Mouse (Mus musculus) bone marrow, adult 2 months (tissue): ENCODE results near the gene Naxd.

Source experiments
- CTCF ChIP-seq: fragments of 200-500 bp; IDR thresholded peaks from 2 replicates; pipeline ENCODE4 v1.5.1; 2011; ENCODE audit warnings: low read length, control low read depth; ENCODE audit not compliant: control insufficient read depth, insufficient read depth
- POLR2A ChIP-seq: fragments of 200-500 bp; IDR thresholded peaks from 2 replicates; pipeline ENCODE4 v1.6.1; 2011; ENCODE audit warnings: low read depth, mild to moderate bottlenecking, control low read depth, low read length, borderline replicate concordance; ENCODE audit not compliant: control insufficient read depth

GRCm38 (mm10) chr8:11475397-11475796 is 21.9 kb upstream of the Naxd start:
- no peak for TF ChIP-seq CTCF
- no peak for TF ChIP-seq POLR2A
